Mouse (Mus musculus): ENCODE measurements around the gene Son. TPM values are rescaled to one million over a fixed set of nuclear protein-coding genes. Genes with fewer than 3 reads are reported as not detected.

Gene Son
- polyA plus RNA-seq, 1 experiment from 2014 or later = 129 TPM

- Histone ChIP-seq H3K4me2 (ENCODE audit: low read length) (peak within 1 kb of the TSS; percentile 77), H3K4me1 (replicated peaks; ENCODE audit: control insufficient read depth, insufficient read depth, low read length) (peaks cover 17% of the 10 kb centered on the region), H3K27ac (ENCODE audit: low read length) (peak within 1 kb of the TSS; percentile 83), H3K27me3 (replicated peaks; ENCODE audit: control insufficient read depth, insufficient read depth, low read length) (no peaks in the 10 kb centered on the region), H3K36me3 (ENCODE audit: control insufficient read depth, insufficient read depth) (peaks cover 4% of the 10 kb centered on the region; the same call in 1 of the 2 replicates), H3K9ac (replicated peaks; ENCODE audit: low read depth, low read length) (peak within 1 kb of the TSS; percentile 87), H3K9me3 (ENCODE audit: control insufficient read depth, low read length) (no peaks in the 10 kb centered on the region), H3K4me3 (replicated peaks; ENCODE audit: low read length) (peak within 1 kb of the TSS; percentile 89)
- WGBS = under 1% methylated on average over 56 of the region's 71 CpGs
- ATAC-seq = peak; percentile 100
Measured at GRCm38 (mm10) chr16:91688619-91689334, 41.5 kb downstream of the Son start, which contains the start of gene Donson. Gene Donson, minus strand, starts transcription at chr16:91688770.

- no peak overlapping the region for H3K27ac ChIP-seq (ENCODE audit: low read length)
Measured at GRCm38 (mm10) chr16:91689791-91690190, 42.5 kb downstream of the Son start.

DNA sequence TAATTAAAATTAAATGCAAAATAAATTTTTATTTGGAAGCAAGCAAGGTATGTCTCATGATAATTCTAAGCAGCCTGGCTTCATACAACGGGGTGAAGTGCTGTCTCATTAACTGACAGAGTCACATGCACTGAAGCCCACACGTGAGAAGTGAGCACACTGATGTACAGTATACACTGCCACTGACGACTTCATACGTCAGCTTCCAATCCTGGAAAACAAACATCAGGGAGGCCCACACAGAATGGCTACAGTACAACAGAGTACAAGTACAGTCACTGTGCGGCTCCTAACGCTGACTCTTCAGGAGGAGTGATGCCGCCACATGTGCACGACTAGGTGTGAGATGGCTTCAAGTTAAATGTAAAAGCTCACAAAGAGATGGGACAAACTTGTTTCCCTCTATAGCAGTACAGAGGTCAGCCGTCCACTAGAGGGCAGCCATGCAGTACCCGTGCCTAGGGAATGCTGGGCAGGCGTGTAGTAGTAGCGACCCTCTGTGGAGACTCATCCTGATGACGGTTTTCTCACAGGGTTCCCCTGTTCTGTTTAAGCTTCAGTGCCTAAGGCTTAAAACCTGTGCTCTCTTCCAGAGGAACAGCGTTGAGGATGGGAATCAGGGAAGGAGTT, 47.3 kb downstream of the Son start:
- H3K9me3 ChIP-seq (ENCODE audit: control insufficient read depth, low read length) = no peaks in the 10 kb centered on the region
- no peaks in the 10 kb centered on the region for H3K27me3 ChIP-seq (replicated peaks; ENCODE audit: control insufficient read depth, insufficient read depth, low read length)
- 33% methylated on average over 14 of the region's 14 CpGs for WGBS
- no peak overlapping the region for H3K27ac ChIP-seq (ENCODE audit: low read length)
- H3K4me1 ChIP-seq (replicated peaks; ENCODE audit: control insufficient read depth, insufficient read depth, low read length) = peaks cover 3% of the 10 kb centered on the region; the same call in 1 of the 2 replicates
- ATAC-seq = peak; percentile 93
- H3K36me3 ChIP-seq (ENCODE audit: control insufficient read depth, insufficient read depth) = peaks cover 12% of the 10 kb centered on the region
- H3K4me2 ChIP-seq (ENCODE audit: low read length) = no peak overlapping the region
- no peak overlapping the region for H3K9ac ChIP-seq (replicated peaks; ENCODE audit: low read depth, low read length)
- no peak overlapping the region for H3K4me3 ChIP-seq (replicated peaks; ENCODE audit: low read length)

More at GRCm38 (mm10) chr16:91689791-91690190, 42.5 kb downstream of the Son start:
- H3K4me3 ChIP-seq (replicated peaks; ENCODE audit: low read length) = no peak overlapping the region
- no peaks in the 10 kb centered on the region for H3K27me3 ChIP-seq (replicated peaks; ENCODE audit: control insufficient read depth, insufficient read depth, low read length)
- H3K9ac ChIP-seq (replicated peaks; ENCODE audit: low read depth, low read length) = no peak overlapping the region
- H3K4me1 ChIP-seq (replicated peaks; ENCODE audit: control insufficient read depth, insufficient read depth, low read length) = peaks cover 17% of the 10 kb centered on the region
- ATAC-seq = no peak
- H3K36me3 ChIP-seq (ENCODE audit: control insufficient read depth, insufficient read depth) = peaks cover 5% of the 10 kb centered on the region; the same call in 1 of the 2 replicates
- H3K9me3 ChIP-seq (ENCODE audit: control insufficient read depth, low read length) = no peaks in the 10 kb centered on the region
- 42% methylated on average over 7 of the region's 7 CpGs for WGBS
- no peak overlapping the region for H3K4me2 ChIP-seq (ENCODE audit: low read length)

DNA sequence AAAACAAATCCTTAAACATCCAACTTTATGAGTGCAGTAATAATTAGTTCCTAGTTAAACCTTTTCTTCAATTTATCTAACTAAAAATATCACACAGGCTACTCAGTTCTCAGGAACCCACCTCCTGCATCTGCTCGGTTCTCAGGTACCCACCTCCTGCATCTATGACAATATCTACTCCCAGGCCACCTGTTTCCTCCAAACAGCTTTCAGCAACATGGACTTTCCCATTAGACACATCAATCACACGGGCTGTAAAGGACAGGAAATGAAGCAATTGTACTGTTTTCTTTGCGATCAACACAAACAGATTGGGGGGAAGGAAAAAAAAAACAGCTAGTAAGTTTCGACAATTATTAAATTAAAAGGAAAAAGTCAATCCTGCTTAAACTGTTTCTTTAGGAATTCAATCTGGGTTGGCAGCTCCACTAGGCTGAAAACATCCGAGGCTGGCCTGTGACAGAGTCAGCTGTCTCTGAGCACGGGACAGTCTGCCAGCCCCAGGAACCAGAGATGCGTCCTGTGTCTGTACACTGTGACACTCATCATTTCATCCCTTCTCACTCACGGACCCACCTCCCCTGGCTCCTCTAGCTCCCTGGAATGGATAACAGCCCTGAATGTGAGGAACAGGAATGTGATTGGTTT, 47.9 kb downstream of the Son start:
- no peak overlapping the region for H3K9ac ChIP-seq (replicated peaks; ENCODE audit: low read depth, low read length)
- no peaks in the 10 kb centered on the region for H3K9me3 ChIP-seq (ENCODE audit: control insufficient read depth, low read length)
- no peak overlapping the region for H3K27ac ChIP-seq (ENCODE audit: low read length)
- H3K27me3 ChIP-seq (replicated peaks; ENCODE audit: control insufficient read depth, insufficient read depth, low read length) = no peaks in the 10 kb centered on the region
- H3K4me3 ChIP-seq (replicated peaks; ENCODE audit: low read length) = no peak overlapping the region
- H3K4me2 ChIP-seq (ENCODE audit: low read length) = no peak overlapping the region
- no peaks in the 10 kb centered on the region for H3K4me1 ChIP-seq (replicated peaks; ENCODE audit: control insufficient read depth, insufficient read depth, low read length)
- 79% methylated on average over 8 of the region's 8 CpGs for WGBS
- H3K36me3 ChIP-seq (ENCODE audit: control insufficient read depth, insufficient read depth) = peaks cover 14% of the 10 kb centered on the region
- ATAC-seq = no peak

DNA sequence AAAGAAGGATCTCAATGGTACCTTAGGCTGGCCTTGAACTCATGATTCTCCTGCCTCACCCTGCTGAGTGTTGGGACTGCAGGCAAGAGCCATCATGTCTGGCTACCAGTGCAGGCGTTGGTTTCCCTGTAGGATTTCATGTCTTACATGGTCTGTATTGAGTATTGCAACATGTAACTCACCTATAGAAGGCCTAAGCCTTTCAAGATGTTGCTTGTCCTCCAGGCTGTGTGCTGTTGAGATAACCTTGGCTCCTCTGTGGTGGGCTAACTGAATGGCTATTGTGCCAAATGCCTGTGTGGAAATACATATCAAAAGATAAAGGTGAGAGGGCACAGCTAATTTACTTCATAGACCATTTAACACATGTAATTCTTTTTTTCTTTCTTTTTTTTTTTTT, 51.7 kb downstream of the Son start:
- H3K27ac ChIP-seq (ENCODE audit: low read length) = no peak overlapping the region
- no peak overlapping the region for H3K4me2 ChIP-seq (ENCODE audit: low read length)
- no peak overlapping the region for H3K4me3 ChIP-seq (replicated peaks; ENCODE audit: low read length)
- no peaks in the 10 kb centered on the region for H3K4me1 ChIP-seq (replicated peaks; ENCODE audit: control insufficient read depth, insufficient read depth, low read length)
- H3K27me3 ChIP-seq (replicated peaks; ENCODE audit: control insufficient read depth, insufficient read depth, low read length) = no peaks in the 10 kb centered on the region
- 91% methylated on average over 1 of the region's 1 CpGs for WGBS
- H3K9ac ChIP-seq (replicated peaks; ENCODE audit: low read depth, low read length) = no peak overlapping the region
- ATAC-seq = no peak
- H3K9me3 ChIP-seq (ENCODE audit: control insufficient read depth, low read length) = no peaks in the 10 kb centered on the region
- peaks cover 20% of the 10 kb centered on the region for H3K36me3 ChIP-seq (ENCODE audit: control insufficient read depth, insufficient read depth)

DNA sequence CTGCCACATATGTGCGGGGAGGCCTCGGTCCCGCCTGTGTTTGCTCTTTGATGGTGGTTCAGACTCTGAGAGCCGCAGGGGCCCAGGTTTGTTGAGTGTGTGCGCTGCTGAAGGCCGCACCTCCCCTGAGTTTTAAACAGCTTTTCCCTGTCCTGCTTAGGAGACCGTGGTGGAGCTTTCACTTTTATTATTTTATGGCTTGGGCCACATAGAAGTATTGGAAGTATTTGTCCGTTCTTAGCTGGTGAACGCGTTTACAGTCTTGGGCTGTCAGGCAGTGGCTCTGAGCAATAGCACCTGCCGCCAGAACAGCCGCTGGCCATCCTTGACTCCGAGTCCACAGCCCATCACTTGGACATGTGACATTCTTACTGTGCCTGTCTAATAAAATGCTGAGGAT, 54.6 kb downstream of the Son start:
- H3K9me3 ChIP-seq (ENCODE audit: control insufficient read depth, low read length) = no peaks in the 10 kb centered on the region
- no peak overlapping the region for H3K4me3 ChIP-seq (replicated peaks; ENCODE audit: low read length)
- no peak overlapping the region for H3K27ac ChIP-seq (ENCODE audit: low read length)
- 92% methylated on average over 13 of the region's 13 CpGs for WGBS
- no peak for ATAC-seq
- no peaks in the 10 kb centered on the region for H3K27me3 ChIP-seq (replicated peaks; ENCODE audit: control insufficient read depth, insufficient read depth, low read length)
- peaks cover 26% of the 10 kb centered on the region for H3K36me3 ChIP-seq (ENCODE audit: control insufficient read depth, insufficient read depth)
- H3K4me1 ChIP-seq (replicated peaks; ENCODE audit: control insufficient read depth, insufficient read depth, low read length) = no peaks in the 10 kb centered on the region
- H3K4me2 ChIP-seq (ENCODE audit: low read length) = no peak overlapping the region
- H3K9ac ChIP-seq (replicated peaks; ENCODE audit: low read depth, low read length) = no peak overlapping the region

GRCm38 (mm10) chr16:91702771-91703188, 55.5 kb downstream of the Son start:
- Histone ChIP-seq H3K36me3 (ENCODE audit: control insufficient read depth, insufficient read depth) (peaks cover 26% of the 10 kb centered on the region), H3K27me3 (replicated peaks; ENCODE audit: control insufficient read depth, insufficient read depth, low read length) (no peaks in the 10 kb centered on the region), H3K4me3 (replicated peaks; ENCODE audit: low read length) (no peak overlapping the region), H3K9me3 (ENCODE audit: control insufficient read depth, low read length) (no peaks in the 10 kb centered on the region), H3K27ac (ENCODE audit: low read length) (no peak overlapping the region), H3K4me1 (replicated peaks; ENCODE audit: control insufficient read depth, insufficient read depth, low read length) (no peaks in the 10 kb centered on the region), H3K4me2 (ENCODE audit: low read length) (no peak overlapping the region), H3K9ac (replicated peaks; ENCODE audit: low read depth, low read length) (no peak overlapping the region)
- ATAC-seq = no peak
- 50% methylated on average over 3 of the region's 3 CpGs for WGBS

GRCm38 (mm10) chr16:91704603-91705340, 57.5 kb downstream of the Son start:
- no peak for ATAC-seq
- Histone ChIP-seq H3K9ac (replicated peaks; ENCODE audit: low read depth, low read length) (no peak overlapping the region), H3K4me1 (replicated peaks; ENCODE audit: control insufficient read depth, insufficient read depth, low read length) (no peaks in the 10 kb centered on the region), H3K9me3 (ENCODE audit: control insufficient read depth, low read length) (no peaks in the 10 kb centered on the region), H3K4me2 (ENCODE audit: low read length) (no peak overlapping the region), H3K36me3 (ENCODE audit: control insufficient read depth, insufficient read depth) (peaks cover 27% of the 10 kb centered on the region), H3K27me3 (replicated peaks; ENCODE audit: control insufficient read depth, insufficient read depth, low read length) (no peaks in the 10 kb centered on the region), H3K4me3 (replicated peaks; ENCODE audit: low read length) (no peak overlapping the region), H3K27ac (ENCODE audit: low read length) (no peak overlapping the region)
- WGBS = 84% methylated on average over 14 of the region's 14 CpGs

DNA sequence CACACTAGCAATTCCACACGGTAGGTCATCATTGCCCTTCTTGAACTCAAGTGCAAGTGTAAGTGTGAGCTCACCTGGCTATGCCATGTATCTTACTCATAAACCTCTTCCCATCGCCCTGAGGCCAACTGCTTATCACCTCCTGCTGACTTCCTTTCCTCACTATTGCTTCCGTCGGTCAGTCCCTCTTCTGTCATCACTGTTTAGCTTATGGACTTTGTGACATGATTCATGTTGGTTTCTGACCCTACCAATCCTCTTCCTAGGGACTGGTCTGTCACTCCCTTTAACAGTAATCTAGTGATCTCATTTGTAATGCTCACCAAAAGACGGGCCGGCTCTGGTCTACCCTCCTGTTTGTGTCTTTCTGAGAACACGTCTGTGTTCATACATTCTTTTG, 62.9 kb downstream of the Son start:
- Histone ChIP-seq H3K27ac (ENCODE audit: low read length) (no peak overlapping the region), H3K4me3 (replicated peaks; ENCODE audit: low read length) (no peak overlapping the region), H3K27me3 (replicated peaks; ENCODE audit: control insufficient read depth, insufficient read depth, low read length) (no peaks in the 10 kb centered on the region), H3K9ac (replicated peaks; ENCODE audit: low read depth, low read length) (no peak overlapping the region), H3K9me3 (ENCODE audit: control insufficient read depth, low read length) (no peaks in the 10 kb centered on the region), H3K4me2 (ENCODE audit: low read length) (no peak overlapping the region), H3K36me3 (ENCODE audit: control insufficient read depth, insufficient read depth) (peaks cover 18% of the 10 kb centered on the region), H3K4me1 (replicated peaks; ENCODE audit: control insufficient read depth, insufficient read depth, low read length) (no peaks in the 10 kb centered on the region)
- ATAC-seq = no peak
- WGBS = 90% methylated on average over 7 of the region's 7 CpGs

Data from forebrain, embryonic 16.5 days (tissue).